ENCODE assay signal across 13 mouse cellular contexts in genomic region chr10:11061318-11062071, GRCm38 (mm10). TPM values are rescaled to one million over a fixed set of nuclear protein-coding genes. Genes with fewer than 3 reads are reported as not detected.
DNase-seq lines count a peak whose midpoint lies in the region; ATAC-seq and TF ChIP-seq lines count a peak whose summit lies in the region.
"Had no signal": no experiment of that assay in that cellular context is flagged by ENCODE, and none has a peak within 500 bp of the region (broad histone marks: within the 10 kb centered on the region; RNA-seq: fewer than 3 reads in every experiment).

No protein-coding gene starts in this region.

- 59% methylated on average over 10 of the region's 10 CpGs for WGBS in hindbrain, postnatal 0 days
- 77% methylated on average over 10 of the region's 10 CpGs for WGBS in heart, embryonic 10.5 days

- no peaks in the 10 kb centered on the region for H3K27me3 ChIP-seq in hindbrain, postnatal 0 days (ENCODE audit: insufficient read depth, low read length)
- H3K27me3 ChIP-seq in heart, embryonic 10.5 days (ENCODE audit: insufficient read depth, poor library complexity, severe bottlenecking), result no peaks in the 10 kb centered on the region
- H3K27me3 ChIP-seq: neural tube, embryonic 15.5 days had no signal

- TF ChIP-seq CTCF in hindbrain, postnatal 0 days (IDR thresholded peaks at IDR 0.05; ENCODE audit: low read depth), result no peak

- no peaks in the 10 kb centered on the region for H3K9me3 ChIP-seq in hindbrain, postnatal 0 days (ENCODE audit: low read length)
- H3K9me3 ChIP-seq in heart, embryonic 10.5 days, result no peaks in the 10 kb centered on the region
- H3K9me3 ChIP-seq: neural tube, embryonic 15.5 days had no signal

- ATAC-seq in cerebellum, adult (ENCODE audit: insufficient number of reproducible peaks, low FRiP score, low TSS enrichment), result peak; percentile 94
- peak; percentile 95 for ATAC-seq in hindbrain, postnatal 0 days
- ATAC-seq in erythroblast, adult 5-6 weeks (replicated peaks; ENCODE audit: low FRiP score, poor library complexity, severe bottlenecking), result no peak

- DNase-seq in cerebellum, adult 9-10 months, result peak; percentile 94
- peak; percentile 73 for DNase-seq in hindbrain, postnatal 0 days (ENCODE audit: low spot score)
- DNase-seq in left cerebral cortex, postnatal 36 days (ENCODE audit: low spot score in 2 of 2), result peak; percentile 31 to 57
- no peak for DNase-seq in kidney, adult 8-10 months
- no peak for DNase-seq in lung, adult 18-20 months
- no peak for DNase-seq in heart, embryonic 10.5 days (ENCODE audit: low spot score)
- DNase-seq: heart, postnatal 14 days; lung, postnatal 36 days had no signal

- no peak overlapping the region; the same call in 1 of the 2 replicates for H3K27ac ChIP-seq in hindbrain, postnatal 0 days
- no peak overlapping the region for H3K27ac ChIP-seq in heart, embryonic 10.5 days
- H3K27ac ChIP-seq: neural tube, embryonic 15.5 days had no signal

- no peak overlapping the region for H3K9ac ChIP-seq in hindbrain, postnatal 0 days (replicated peaks; ENCODE audit: low read length)
- H3K9ac ChIP-seq: neural tube, embryonic 15.5 days had no signal

- H3K4me3 ChIP-seq in hindbrain, postnatal 0 days (ENCODE audit: low read length), result no peak overlapping the region
- H3K4me3 ChIP-seq in heart, embryonic 10.5 days, result no peak overlapping the region
- H3K4me3 ChIP-seq: neural tube, embryonic 15.5 days had no signal

- no peaks in the 10 kb centered on the region for H3K36me3 ChIP-seq in hindbrain, postnatal 0 days (ENCODE audit: insufficient read depth, low read length)
- no peaks in the 10 kb centered on the region for H3K36me3 ChIP-seq in heart, embryonic 10.5 days
- H3K36me3 ChIP-seq: neural tube, embryonic 15.5 days had no signal

- no peak overlapping the region for H3K4me2 ChIP-seq in hindbrain, postnatal 0 days (ENCODE audit: low read depth, low read length)
- H3K4me2 ChIP-seq: neural tube, embryonic 15.5 days had no signal

- intact Hi-C loops in left cerebral cortex, postnatal 36 days (cut with DNase I), result no loop called here

- no peaks in the 10 kb centered on the region; the same call in 1 of the 2 replicates for H3K4me1 ChIP-seq in hindbrain, postnatal 0 days (ENCODE audit: insufficient read depth, low read length)
- H3K4me1 ChIP-seq in heart, embryonic 10.5 days, result no peaks in the 10 kb centered on the region

RNA-seq across cellular contexts. Expression of gene Grm1, which starts 20.7 kb away (rescaled TPM):
- 28.5 and 29.8 TPM in 2 replicates for total RNA-seq in hindbrain, postnatal 0 days (2014; rRNA removed)
- 13.9 and 14.0 TPM in 2 replicates for polyA plus RNA-seq in hindbrain, postnatal 0 days (2015; fragmentation: Nextera tagmentation; extraction: Ambion mirVana)
- 10 to 100 TPM; 39.5 to 50.2 TPM for total RNA-seq in left cerebral cortex, postnatal 36 days (2021)
- total RNA-seq in erythroblast, adult 5-6 weeks (2015; ENCODE audit: low replicate concordance), result 1.9 TPM in 1 of 2 replicates, not detected in the other
- total RNA-seq in erythroblast, adult 5-6 weeks (2017; ENCODE audit: low replicate concordance), result under 0.01 TPM in 1 of 2 replicates, not detected in the other
- polyA plus RNA-seq in heart, embryonic 10.5 days (2016; fragmentation: Nextera tagmentation; extraction: Ambion mirVana), result 0.08 and 0.09 TPM in 2 replicates
- total RNA-seq: MEL had no signal
- polyA plus RNA-seq: urinary bladder, adult 2 months had no signal

Comparison
In these comparisons a context has a peak if more than half of its experiments do, and no peak if none do; other contexts are left out.
1. DNase-seq: peak in cerebellum, adult 9-10 months (single experiment), hindbrain, postnatal 0 days (single experiment) and left cerebral cortex, postnatal 36 days (2 of 2); none in kidney, adult 8-10 months (0 of 2), lung, adult 18-20 months (0 of 2) and heart, embryonic 10.5 days (single experiment).
2. RNA of gene Grm1, which starts 20.7 kb away (total RNA-seq): 39.5 to 50.2 TPM in left cerebral cortex, postnatal 36 days and 28.5 to 29.8 TPM in hindbrain, postnatal 0 days; under 0.01 to 1.9 TPM in erythroblast, adult 5-6 weeks; every median in the first group is over 10 times any median in the second.